Mouse (Mus musculus) hindbrain, embryonic 15.5 days (tissue): Measurements from ENCODE around the gene Limk1. TPM values are rescaled to one million over a fixed set of nuclear protein-coding genes. Genes with fewer than 3 reads are reported as not detected.

Experiments used
- ATAC-seq: fragments of 200-750 bp; cut with Nextera tagmentation; 2 replicates; pipeline ENCODE4 v1.8.0; 2017; ENCODE audit warnings: low read depth, moderate number of reproducible peaks, moderate TSS enrichment; ENCODE audit not compliant: low FRiP score
- H3K27ac ChIP-seq: fragments of 300-500 bp; sonication (generic); replicated peaks from 2 replicates; pipeline ENCODE4 v1.5.1; 2015; ENCODE audit warnings: mild to moderate bottlenecking, inconsistent platforms
- H3K27me3 ChIP-seq: fragments of 300-500 bp; sonication (generic); 2 replicates; pipeline ENCODE4 v1.6.1; 2015; ENCODE audit warnings: control low read depth, inconsistent platforms
- H3K36me3 ChIP-seq: fragments of 300-500 bp; sonication (generic); 2 replicates; pipeline ENCODE4 v1.6.1; 2015; ENCODE audit warnings: control low read depth, inconsistent platforms
- H3K4me1 ChIP-seq: fragments of 300-500 bp; sonication (generic); replicated peaks from 2 replicates; pipeline ENCODE4 v1.6.1; 2015; ENCODE audit warnings: control low read depth, inconsistent platforms
- H3K4me2 ChIP-seq: fragments of 300-500 bp; sonication (generic); 2 replicates; pipeline ENCODE4 v1.6.1; 2015; ENCODE audit warnings: moderate library complexity, mild to moderate bottlenecking, inconsistent platforms
- H3K4me3 ChIP-seq: fragments of 300-500 bp; sonication (generic); 2 replicates; pipeline ENCODE4 v1.5.1; 2015; ENCODE audit warnings: mild to moderate bottlenecking, inconsistent platforms
- H3K9ac ChIP-seq: fragments of 300-500 bp; sonication (generic); 2 replicates; pipeline ENCODE4 v1.6.1; 2015; ENCODE audit warnings: inconsistent platforms
- H3K9me3 ChIP-seq: fragments of 300-500 bp; sonication (generic); 2 replicates; pipeline ENCODE4 v1.6.1; 2016; ENCODE audit warnings: control low read depth, inconsistent platforms
- WGBS: fragments of 180-500 bp; shearing (Covaris S2); methylation state at CpG from one replicate; pipeline ENCODE4 v1.1.7; 2015; 5-methylcytosine and 5-hydroxymethylcytosine counted together
- polyA plus RNA-seq: library from polyadenylated mRNA; unstranded; fragments of >200 nt; fragmentation: Nextera tagmentation; extraction: Ambion mirVana; gene quantifications from 2 replicates; pipeline ENCODE4 v1.2.1, GENCODE M21; 2015

Gene Limk1
- polyA plus RNA-seq, 1 experiment from 2014 or later = 25.8 TPM

- Histone ChIP-seq H3K9ac (no peak overlapping the region), H3K4me1 (no peaks in the 10 kb centered on the region), H3K27ac (no peak overlapping the region), H3K9me3 (no peaks in the 10 kb centered on the region), H3K4me3 (no peak overlapping the region), H3K4me2 (no peak overlapping the region), H3K27me3 (no peaks in the 10 kb centered on the region), H3K36me3 (no peaks in the 10 kb centered on the region)
- no peak for ATAC-seq
- WGBS = 94% methylated on average over 2 of the region's 2 CpGs
Measured at GRCm38 (mm10) chr5:134695539-134695938, 7.1 kb upstream of the Limk1 start.

GRCm38 (mm10) chr5:134695082-134695481 lies 6.7 kb upstream of the Limk1 start:
- Histone ChIP-seq H3K36me3 (no peaks in the 10 kb centered on the region), H3K27ac (no peak overlapping the region), H3K4me1 (no peaks in the 10 kb centered on the region), H3K9me3 (no peaks in the 10 kb centered on the region), H3K9ac (no peak overlapping the region), H3K4me3 (no peak overlapping the region), H3K4me2 (no peak overlapping the region), H3K27me3 (no peaks in the 10 kb centered on the region)
- WGBS = 9% methylated on average over 2 of the region's 2 CpGs
- no peak for ATAC-seq

GRCm38 (mm10) chr5:134692704-134693103 lies 4.3 kb upstream of the Limk1 start:
- no peak for ATAC-seq
- WGBS = 81% methylated on average over 1 of the region's 1 CpGs
- peaks cover 5% of the 10 kb centered on the region for H3K4me1 ChIP-seq
- H3K4me3 ChIP-seq = no peak overlapping the region
- H3K9me3 ChIP-seq = no peaks in the 10 kb centered on the region
- H3K27me3 ChIP-seq = no peaks in the 10 kb centered on the region
- H3K9ac ChIP-seq = no peak overlapping the region
- no peaks in the 10 kb centered on the region for H3K36me3 ChIP-seq
- no peak overlapping the region for H3K27ac ChIP-seq
- no peak overlapping the region for H3K4me2 ChIP-seq

GRCm38 (mm10) chr5:134688718-134689284 lies 403 bp upstream of the Limk1 start:
- peak overlapping the region; percentile 41 for H3K9ac ChIP-seq
- WGBS = under 1% methylated on average over 38 of the region's 38 CpGs
- peaks cover 22% of the 10 kb centered on the region for H3K4me1 ChIP-seq
- H3K4me3 ChIP-seq = peak overlapping the region; percentile 92
- ATAC-seq = peak; percentile 96
- peak overlapping the region; percentile 91 for H3K27ac ChIP-seq
- H3K27me3 ChIP-seq = no peaks in the 10 kb centered on the region
- H3K9me3 ChIP-seq = no peaks in the 10 kb centered on the region
- peak overlapping the region; percentile 67 for H3K4me2 ChIP-seq
- peaks cover 19% of the 10 kb centered on the region for H3K36me3 ChIP-seq

- Histone ChIP-seq H3K9me3 (no peaks in the 10 kb centered on the region), H3K9ac (peak overlapping the region; percentile 87), H3K4me1 (peaks cover 22% of the 10 kb centered on the region), H3K27me3 (no peaks in the 10 kb centered on the region), H3K27ac (0 out of 2 replicates have a peak overlapping the region, but pooled peaks have one; percentile 91), H3K36me3 (peaks cover 26% of the 10 kb centered on the region), H3K4me2 (peak overlapping the region; percentile 67), H3K4me3 (peak overlapping the region; percentile 92)
- no peak for ATAC-seq
- WGBS = 86% methylated on average over 1 of the region's 1 CpGs
Measured at GRCm38 (mm10) chr5:134687187-134687586, 1.2 kb downstream of the Limk1 start.

- peaks cover 22% of the 10 kb centered on the region for H3K4me1 ChIP-seq
- no peak overlapping the region for H3K9ac ChIP-seq
- no peak for ATAC-seq
- H3K27ac ChIP-seq = no peak overlapping the region
- peaks cover 26% of the 10 kb centered on the region for H3K36me3 ChIP-seq
- H3K9me3 ChIP-seq = no peaks in the 10 kb centered on the region
- 91% methylated on average over 6 of the region's 6 CpGs for WGBS
- H3K4me2 ChIP-seq = no peak overlapping the region
- H3K27me3 ChIP-seq = no peaks in the 10 kb centered on the region
- no peak overlapping the region for H3K4me3 ChIP-seq
Measured at GRCm38 (mm10) chr5:134686541-134686940, 1.9 kb downstream of the Limk1 start.

- Histone ChIP-seq H3K4me3 (no peak overlapping the region), H3K9me3 (no peaks in the 10 kb centered on the region), H3K9ac (no peak overlapping the region), H3K27ac (no peak overlapping the region), H3K27me3 (no peaks in the 10 kb centered on the region), H3K4me1 (peaks cover 24% of the 10 kb centered on the region), H3K4me2 (no peak overlapping the region), H3K36me3 (peaks cover 31% of the 10 kb centered on the region)
- ATAC-seq = no peak
- WGBS = 56% methylated on average over 2 of the region's 2 CpGs
Measured at GRCm38 (mm10) chr5:134684398-134684797, 4.0 kb downstream of the Limk1 start.

GRCm38 (mm10) chr5:134683813-134684212 lies 4.6 kb downstream of the Limk1 start:
- H3K27ac ChIP-seq = no peak overlapping the region
- H3K4me1 ChIP-seq = peaks cover 24% of the 10 kb centered on the region
- no peak overlapping the region for H3K4me3 ChIP-seq
- H3K27me3 ChIP-seq = no peaks in the 10 kb centered on the region
- ATAC-seq = no peak
- no peaks in the 10 kb centered on the region for H3K9me3 ChIP-seq
- H3K9ac ChIP-seq = no peak overlapping the region
- 75% methylated on average over 2 of the region's 2 CpGs for WGBS
- H3K4me2 ChIP-seq = no peak overlapping the region
- H3K36me3 ChIP-seq = peaks cover 31% of the 10 kb centered on the region

GRCm38 (mm10) chr5:134680238-134680637 lies 8.2 kb downstream of the Limk1 start:
- Histone ChIP-seq H3K9ac (no peak overlapping the region), H3K27ac (0 out of 2 replicates have a peak overlapping the region, but pooled peaks have one; percentile 15), H3K9me3 (no peaks in the 10 kb centered on the region), H3K4me1 (peaks cover 29% of the 10 kb centered on the region), H3K4me3 (no peak overlapping the region), H3K27me3 (no peaks in the 10 kb centered on the region), H3K36me3 (peaks cover 21% of the 10 kb centered on the region), H3K4me2 (no peak overlapping the region)
- WGBS = 81% methylated on average over 12 of the region's 12 CpGs
- ATAC-seq = no peak

GRCm38 (mm10) chr5:134678827-134679546 lies 9.4 kb downstream of the Limk1 start:
- Histone ChIP-seq H3K4me2 (no peak overlapping the region), H3K4me3 (no peak overlapping the region), H3K27me3 (no peaks in the 10 kb centered on the region), H3K9me3 (no peaks in the 10 kb centered on the region), H3K4me1 (peaks cover 29% of the 10 kb centered on the region), H3K36me3 (peaks cover 15% of the 10 kb centered on the region), H3K9ac (no peak overlapping the region), H3K27ac (no peak overlapping the region)
- ATAC-seq = no peak
- 59% methylated on average over 8 of the region's 8 CpGs for WGBS

- no peak overlapping the region for H3K9ac ChIP-seq
- WGBS = 88% methylated on average over 3 of the region's 3 CpGs
- H3K27ac ChIP-seq = no peak overlapping the region
- H3K36me3 ChIP-seq = peaks cover 9% of the 10 kb centered on the region
- H3K27me3 ChIP-seq = no peaks in the 10 kb centered on the region
- H3K9me3 ChIP-seq = no peaks in the 10 kb centered on the region
- no peak for ATAC-seq
- peaks cover 29% of the 10 kb centered on the region for H3K4me1 ChIP-seq
- no peak overlapping the region for H3K4me2 ChIP-seq
- no peak overlapping the region for H3K4me3 ChIP-seq
Measured at GRCm38 (mm10) chr5:134678031-134678430, 10.4 kb downstream of the Limk1 start.

- 86% methylated on average over 5 of the region's 5 CpGs for WGBS
- no peak for ATAC-seq
- Histone ChIP-seq H3K27me3 (no peaks in the 10 kb centered on the region), H3K4me3 (no peak overlapping the region), H3K9ac (no peak overlapping the region), H3K36me3 (peaks cover 9% of the 10 kb centered on the region), H3K4me1 (peaks cover 29% of the 10 kb centered on the region), H3K27ac (no peak overlapping the region), H3K9me3 (no peaks in the 10 kb centered on the region), H3K4me2 (no peak overlapping the region)
Measured at GRCm38 (mm10) chr5:134677491-134677890, 10.9 kb downstream of the Limk1 start.
